Mouse (Mus musculus): ENCODE data around the gene Bdh2.

GRCm38 (mm10) chr3:135304566-135304965 lies 23.5 kb downstream of the Bdh2 start:
- TF ChIP-seq CTCF (IDR thresholded peaks at IDR 0.05; ENCODE audit: low read depth) = no peak
- no peak for TF ChIP-seq EP300 (optimal IDR thresholded peaks at IDR 0.05)

All from stomach, postnatal 0 days (tissue).